Mouse (Mus musculus): ENCODE data around the gene Tbx2.
A peak's percentile ranks its signal among the peaks of the same experiment; 100 is the strongest.

Tbx2 gene

DNA sequence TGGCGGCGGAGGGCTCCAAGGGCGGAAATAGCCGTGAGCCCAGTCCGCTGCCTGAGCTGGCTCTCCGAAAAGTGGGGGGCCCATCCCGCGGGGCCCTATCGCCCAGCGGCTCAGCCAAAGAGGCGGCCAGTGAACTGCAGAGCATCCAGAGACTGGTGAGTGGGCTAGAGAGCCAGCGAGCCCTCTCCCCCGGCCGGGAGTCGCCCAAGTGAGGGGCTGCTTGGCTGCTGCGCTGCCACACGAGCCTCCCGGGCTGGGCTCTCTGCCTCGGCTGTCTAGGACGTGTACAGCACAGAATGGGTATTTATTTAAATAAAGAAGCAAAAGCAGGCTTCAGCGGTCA, 8.4 kb downstream of the Tbx2 start:
- DNase-seq = no peak

DNA sequence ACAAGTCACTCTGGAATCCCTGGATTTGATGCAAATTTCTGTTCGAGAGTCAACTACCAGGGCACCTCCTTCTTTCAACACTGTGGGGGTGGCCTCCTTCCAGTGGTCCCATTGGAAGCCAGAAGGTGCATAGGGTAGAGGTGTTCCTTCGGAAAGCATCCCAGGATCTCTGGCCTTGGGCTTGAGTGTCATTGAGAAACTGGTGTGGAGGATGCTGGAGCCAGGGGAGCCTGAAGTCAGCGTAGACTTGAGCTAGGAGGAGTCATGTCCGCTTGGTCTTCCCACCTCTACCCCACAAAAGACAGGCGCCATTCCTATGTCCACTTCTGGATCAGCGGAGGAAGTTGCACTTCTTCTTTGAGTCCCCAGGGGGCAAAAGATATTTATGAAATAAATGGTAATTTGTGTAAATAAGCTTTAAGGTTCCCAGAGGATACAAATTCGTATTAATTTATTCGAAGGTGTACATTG, 8.9 kb downstream of the Tbx2 start:
- no peak for DNase-seq

DNA sequence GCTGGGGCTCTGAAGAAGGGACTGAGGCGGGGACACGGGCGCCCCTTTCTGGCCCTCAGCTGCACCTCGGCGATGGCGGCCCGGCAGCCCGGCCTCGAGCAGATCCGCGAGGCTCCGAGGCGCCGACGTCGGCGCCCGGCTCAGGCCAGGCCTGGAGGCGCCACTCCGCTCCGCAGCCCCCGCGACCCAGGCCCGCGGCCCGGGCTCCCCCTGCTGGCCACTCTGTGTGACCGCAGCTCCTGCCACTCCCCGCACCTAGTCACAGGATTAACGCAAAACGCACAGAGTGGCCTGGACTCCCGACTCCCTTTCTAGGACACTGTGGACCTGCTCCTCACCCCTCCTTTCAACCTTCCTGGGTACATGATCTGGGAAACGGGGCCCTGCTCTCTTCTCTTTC, 9.6 kb downstream of the Tbx2 start:
- DNase-seq = peak; percentile 43

DNA sequence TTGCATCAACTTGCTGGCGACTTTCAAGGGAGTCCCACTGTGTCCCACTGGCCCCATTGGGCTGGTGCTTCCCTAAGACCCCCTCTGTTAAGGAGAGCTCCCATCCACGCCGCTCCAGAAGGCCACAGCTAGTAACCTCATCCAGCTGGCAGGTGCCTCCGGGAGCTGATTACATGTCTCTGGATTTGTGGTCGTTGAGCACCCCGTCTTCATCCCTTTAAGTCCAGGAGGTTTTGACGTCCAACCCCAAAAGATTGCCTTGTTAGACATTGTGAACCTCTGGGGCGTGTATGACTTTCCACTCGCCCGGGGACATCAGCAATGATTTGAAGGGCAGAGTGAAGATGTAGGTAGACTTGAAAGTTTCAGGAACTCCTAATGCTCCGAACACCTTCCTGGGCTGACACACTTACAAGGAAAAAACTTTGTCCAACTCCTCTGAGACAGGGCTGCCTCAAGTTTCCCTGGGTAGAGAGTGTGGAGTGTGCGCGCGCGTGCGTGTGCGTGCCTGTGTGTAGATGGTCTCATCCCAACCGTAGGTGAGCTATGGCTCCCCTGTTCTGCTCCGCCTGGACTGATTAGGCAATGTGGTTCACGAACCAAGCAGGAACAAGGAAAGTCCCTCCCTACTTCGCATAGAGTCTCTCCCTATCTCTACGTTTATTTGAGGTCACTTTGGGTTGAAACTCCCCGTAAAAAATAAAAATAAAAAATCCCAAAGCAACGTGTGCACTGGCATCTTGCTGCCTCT, 10.4 kb downstream of the Tbx2 start:
- DNase-seq = no peak

DNA sequence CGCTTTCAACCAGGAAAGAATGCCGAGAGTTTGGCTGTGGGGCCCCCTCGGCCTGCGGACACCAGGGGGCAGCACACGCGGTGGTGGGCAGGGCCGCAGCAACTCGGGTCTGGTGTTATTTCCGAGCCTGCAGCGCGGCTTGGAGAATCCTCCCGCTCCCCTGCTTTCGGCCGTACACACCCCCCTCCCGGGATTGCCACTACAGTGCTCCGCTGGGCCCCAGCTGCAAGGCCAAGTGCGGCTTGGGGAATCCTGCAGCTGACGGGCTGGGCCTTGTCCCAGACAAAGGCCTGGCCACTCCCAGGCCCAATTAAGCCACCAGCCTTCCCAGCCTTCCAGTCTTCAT, 11.0 kb downstream of the Tbx2 start:
- peak; percentile 20 for DNase-seq

DNA sequence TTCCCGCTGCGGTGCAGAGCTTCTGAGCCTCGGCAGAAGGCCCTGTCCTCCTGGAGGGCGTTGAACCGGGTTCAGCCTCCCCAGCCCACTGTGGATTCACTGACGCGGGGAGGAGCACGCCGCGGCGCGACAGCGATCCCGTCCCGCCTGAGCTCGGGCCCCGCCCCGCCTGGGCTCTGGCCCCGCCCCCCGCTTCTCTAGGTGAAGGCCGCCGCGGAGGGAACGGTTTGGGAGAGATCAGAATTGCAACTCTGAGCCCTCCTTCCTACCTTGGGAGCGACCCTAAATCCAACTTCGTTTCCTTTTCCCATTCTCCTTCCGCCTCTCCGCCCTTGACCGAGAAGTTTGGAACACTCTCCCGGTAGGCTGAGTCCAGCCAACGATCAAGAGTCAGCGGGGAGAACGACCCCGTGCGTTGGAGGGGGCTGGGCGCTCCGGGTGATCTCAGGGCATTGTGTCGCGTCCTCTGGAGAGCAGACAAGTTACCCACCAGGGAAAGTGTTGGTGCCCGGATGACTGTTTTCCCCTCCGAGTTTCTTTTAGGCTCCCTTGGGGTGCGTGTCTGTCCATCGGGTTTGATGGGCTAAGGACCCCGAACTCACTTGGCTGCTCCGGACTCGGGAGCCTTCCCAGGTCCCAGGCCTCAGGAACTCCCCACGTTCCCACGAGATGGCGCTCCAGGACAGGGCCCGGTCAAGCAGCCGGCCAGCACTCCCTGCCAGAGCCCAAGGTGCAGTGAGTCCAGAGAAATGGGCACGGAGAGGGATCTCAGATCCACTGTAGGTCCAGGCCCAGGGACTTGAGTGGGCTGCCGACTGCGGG, 12.0 kb downstream of the Tbx2 start:
- DNase-seq = peak; percentile 65

DNA sequence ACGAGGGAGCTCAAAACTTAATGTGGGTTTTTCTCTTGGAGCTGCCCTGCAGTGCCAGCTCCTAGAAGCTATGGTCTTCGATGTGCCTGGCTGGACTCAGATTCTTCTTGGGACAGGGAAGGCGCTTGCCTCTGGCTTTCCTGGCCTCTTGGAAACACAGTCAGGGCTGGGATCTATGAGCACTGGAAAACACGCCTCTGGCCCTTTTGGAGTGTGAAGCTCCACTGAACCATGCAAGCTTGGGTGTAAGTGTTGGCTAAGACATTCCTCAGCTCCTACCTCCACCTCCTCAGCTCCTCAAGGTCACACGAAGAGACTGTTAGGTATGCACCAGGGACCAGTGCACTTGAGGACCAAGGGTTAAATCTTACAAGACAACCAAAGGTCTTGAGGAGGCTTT, 12.6 kb downstream of the Tbx2 start:
- no peak for DNase-seq

DNA sequence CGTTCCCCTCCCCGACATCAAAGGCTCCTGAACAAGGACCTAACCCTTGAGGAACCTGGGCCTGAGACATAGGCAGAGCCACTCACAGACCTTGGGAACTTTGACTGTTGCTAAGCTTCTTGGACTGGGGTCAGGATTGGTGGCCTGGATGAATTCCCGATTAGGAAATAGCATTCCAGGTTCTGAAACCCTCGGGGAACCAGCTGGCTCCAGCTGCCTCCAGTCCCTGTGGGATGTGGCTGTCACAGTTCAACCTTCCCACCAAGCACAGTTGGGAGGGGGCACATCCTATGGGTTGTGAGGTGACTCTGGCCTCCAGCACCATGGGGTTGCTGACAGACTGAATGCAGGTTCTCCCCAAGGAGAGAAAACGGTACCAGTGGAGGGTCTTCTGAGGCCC, 13.6 kb downstream of the Tbx2 start:
- no peak for DNase-seq

DNA sequence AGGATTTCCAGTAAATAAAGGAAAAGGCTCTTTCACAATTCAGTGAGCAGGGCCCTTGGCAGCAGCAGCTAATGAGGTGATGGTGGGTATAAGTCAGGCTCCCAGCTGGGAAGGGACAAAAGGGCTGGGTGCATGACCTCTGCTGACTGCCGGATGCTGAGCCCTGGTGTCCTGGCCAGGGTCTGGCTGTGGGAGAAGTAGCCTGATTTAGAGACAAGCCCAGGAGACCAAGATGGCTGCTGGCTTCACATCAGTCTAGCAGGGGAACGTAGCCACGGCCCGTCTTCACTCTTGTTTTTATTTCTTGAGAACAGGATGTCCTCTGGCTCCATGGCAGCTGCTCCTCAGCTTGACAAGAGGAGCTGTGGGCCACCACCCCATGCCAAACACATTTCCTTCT, 14.2 kb downstream of the Tbx2 start:
- DNase-seq = no peak

DNA sequence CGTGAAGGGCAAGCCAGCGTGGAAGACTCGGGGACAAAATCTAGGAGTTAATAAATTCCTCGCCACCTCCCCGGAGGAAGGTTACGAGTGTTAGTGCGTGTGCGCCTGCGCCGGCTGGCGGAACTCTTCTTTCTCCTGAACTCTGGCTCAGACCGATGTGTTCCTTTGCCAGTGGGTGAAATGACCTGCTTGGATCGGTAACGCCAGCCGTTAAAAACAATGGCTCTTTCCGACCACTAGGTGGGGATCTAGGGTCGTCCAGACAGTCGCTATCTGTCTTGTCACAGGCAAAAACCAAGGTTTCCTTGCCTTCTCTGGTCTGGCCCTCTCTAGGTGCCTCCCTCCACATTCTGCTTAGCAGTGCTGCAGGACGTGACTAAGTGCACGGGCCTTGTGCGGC, 16.7 kb downstream of the Tbx2 start:
- peak; percentile 43 for DNase-seq

DNA sequence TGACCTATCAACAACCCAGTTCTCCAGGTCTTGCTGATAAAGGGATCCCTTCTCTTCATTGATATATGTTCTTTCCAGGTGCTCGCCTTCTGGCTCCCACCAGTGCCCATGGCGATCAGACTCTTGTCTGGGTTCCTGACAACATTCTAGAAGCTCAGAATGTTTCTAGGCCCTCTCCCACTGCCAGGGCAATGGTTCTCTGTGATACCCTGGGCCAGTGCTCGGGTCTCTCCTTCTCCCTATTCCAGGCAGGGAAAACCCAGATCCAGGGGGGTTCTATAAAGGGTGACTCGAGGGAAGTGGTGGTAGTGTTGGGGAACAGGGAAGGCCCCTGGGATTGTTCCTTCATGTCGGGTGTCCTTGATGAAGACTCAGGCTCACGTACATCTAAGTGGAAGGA, 17.9 kb downstream of the Tbx2 start, which contains the start of gene Gm11444:
Gene Gm11444 (minus strand): TSS at position 101 of the 400 bp plus-strand sequence.
- DNase-seq = no peak

DNA sequence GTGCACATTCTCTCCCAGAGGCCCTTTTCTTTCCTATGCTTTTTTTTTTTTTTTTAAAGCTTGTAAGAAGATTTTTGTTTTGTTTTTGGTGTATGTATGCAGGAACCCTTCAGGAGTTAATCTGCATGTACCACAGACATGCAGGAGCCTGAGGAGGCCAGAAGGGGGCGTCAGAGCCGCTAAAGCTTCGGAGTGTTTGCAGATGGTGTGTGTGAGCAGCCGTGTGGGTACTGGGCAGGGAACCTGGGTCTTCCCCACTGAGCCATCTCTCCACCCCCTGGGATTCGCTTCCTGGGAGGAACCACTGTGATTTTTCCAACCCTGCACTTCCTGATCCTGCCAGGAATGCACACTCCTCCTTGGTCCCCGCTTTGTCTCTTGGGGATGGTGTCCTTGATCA, 18.4 kb downstream of the Tbx2 start:
- no peak for DNase-seq

DNA sequence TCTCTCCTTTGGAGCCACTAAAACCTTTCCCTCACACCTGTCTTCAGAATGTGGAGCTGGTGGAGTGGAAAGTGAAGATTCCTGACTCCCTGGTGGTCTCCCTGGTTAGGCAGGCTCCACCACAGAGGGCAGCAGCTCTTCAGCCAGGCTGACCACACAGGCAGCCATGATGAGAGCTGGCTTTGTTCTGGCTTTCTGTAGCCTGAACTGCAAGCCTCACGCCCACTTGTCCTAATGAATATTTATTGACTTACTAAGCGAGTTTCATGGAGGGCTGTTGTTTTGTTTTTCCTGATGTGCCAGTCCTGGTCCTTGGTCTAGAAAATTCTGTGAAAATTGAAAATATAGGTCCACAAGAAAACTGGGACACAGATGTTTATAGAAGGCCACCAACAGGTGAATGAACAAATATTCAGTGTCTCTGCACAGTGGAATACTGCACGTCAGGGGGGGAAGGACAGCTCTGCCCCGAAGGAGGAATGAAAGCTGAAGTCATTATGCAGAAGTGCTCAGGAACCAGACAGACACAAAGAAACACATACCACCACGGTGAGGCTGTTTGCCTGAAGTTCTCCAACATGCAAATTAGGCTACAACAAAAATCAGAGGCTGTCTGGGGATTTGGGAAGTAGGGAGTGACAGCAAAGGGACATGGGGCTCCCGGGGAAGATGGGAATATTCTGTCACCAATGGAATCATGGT, 25.8 kb downstream of the Tbx2 start:
- no peak for DNase-seq

DNA sequence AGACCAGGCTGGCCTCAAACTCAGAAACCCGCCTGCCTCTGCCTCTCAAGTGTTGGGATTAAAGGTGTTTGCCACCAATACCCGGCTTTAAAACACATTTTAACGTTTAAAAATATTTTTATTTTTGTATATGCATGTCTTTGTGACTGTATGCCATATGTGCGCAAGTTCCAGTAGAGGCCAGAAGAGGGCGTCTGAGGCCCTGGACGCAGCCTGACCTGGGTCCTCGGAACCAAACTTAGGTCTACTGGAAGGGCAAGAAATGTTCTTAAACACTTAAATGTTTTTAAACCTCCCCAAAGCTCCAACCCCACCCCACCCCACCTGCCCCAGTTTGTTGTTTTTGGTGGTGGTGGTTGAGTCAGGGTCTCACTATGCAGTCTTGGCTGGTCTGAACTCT, 32.0 kb downstream of the Tbx2 start:
- DNase-seq = no peak

DNA sequence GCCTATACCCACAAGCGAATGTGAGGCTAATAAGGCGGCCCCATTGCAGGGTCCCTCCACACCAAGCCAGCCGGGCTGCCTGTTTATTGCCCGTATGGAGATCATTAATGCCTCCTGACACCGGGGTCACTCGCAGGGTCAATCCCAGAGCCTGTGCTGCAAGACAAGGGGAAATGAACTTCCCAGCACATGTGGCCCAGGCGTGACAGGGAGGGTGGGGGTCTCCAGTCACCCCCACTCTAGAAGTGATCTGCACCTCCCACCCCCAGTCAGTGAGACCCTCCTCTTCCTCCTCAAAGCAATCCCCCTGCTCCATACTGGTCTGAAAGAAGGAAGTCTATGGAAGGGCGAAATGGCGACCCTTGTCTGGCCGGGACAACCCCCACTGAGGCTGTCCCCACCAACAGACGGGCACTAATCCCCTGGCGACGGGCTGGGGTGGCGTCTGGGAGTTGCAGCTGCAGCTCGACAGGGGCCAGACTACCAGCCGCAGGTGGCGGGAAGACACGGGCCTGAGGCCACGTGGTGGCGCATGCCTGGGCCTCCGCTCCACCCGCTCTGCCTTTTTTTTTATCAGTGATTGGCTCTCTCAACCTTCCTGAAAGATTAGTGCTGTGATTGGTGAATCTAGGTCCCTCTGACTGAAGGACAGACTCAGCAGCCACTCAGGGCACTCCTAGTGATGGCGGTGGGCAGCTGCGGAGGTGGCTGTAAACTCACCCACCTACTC, 43.9 kb downstream of the Tbx2 start:
- DNase-seq = no peak

DNA sequence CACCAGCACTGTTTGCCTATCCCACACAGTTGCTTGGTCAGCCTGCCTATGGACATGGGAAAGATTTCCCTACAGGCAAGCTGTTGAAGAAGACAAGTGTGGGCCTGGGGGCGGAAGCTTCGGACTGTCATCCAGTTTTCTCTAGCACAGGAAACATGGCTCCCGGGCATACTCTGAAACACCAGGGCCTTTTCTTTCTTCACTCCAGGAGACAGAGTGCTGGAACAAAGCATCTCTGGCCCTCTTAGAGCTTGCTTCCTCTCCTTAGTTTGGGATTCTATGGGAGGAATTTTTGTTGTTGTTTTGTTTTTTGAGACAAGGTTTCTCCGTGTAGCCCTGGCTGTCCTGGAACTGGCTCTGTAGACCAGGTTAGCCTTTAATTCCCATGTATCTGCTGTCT, 52.1 kb downstream of the Tbx2 start:
- DNase-seq = no peak

DNA sequence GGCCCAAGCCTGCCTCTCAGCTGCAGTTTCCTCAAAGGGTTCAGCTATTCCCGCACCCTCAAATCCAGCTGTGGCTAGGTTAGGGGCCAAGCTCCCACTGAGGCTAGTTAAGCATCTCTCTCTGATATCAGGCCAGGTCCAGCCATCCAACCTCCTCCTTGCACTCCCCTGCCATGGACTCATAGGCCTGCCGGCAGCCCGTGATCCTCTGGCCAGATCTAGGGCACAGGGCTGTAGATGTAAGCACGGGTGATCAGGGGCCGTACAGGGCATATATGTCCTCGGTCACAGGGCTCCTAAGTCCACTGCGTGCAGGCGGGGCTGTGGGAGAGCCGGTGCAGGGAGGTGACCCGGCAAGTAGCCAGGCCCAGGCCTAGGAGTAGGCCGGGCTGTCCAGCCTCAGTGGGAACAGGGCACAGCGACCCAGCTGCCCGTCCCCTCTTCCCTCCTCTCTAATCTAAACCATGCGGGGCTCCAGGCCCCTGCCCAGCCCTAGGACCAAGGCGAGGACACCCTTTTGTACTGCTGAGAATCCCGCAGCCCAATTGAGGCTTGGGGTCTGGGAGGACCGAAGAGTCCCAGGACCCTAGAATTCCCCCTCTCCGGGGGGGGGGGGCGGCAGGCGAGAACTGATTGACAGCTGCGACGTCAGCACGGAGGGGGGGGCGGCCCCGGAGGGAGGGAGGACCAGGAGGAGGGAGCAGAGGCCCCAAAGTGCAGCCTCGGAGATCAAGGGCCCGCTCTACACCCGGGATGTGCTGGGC, 53.5 kb downstream of the Tbx2 start, which contains the start of gene Tbx4:
Gene Tbx4 (plus strand): TSS at position 758 of the 764 bp plus-strand sequence.
- no peak for DNase-seq

DNA sequence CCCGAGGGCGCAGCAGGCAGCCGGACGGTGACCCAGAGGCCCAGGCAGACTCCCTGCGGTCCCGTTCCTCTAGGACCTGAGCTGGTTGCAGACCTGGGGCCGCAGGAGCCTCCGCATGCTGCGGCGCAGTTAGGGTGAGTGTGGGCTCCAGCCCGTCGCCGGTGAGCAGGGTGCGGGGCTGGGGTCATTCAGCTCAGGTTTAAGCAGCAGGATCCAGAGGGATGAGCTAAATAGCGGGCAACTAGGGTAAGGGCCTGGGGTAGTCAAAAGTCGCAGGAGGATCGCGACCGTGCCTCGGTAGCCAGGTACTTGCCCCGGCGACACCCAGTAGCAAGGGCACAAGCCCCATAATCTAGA, 54.1 kb downstream of the Tbx2 start:
- no peak for DNase-seq

DNA sequence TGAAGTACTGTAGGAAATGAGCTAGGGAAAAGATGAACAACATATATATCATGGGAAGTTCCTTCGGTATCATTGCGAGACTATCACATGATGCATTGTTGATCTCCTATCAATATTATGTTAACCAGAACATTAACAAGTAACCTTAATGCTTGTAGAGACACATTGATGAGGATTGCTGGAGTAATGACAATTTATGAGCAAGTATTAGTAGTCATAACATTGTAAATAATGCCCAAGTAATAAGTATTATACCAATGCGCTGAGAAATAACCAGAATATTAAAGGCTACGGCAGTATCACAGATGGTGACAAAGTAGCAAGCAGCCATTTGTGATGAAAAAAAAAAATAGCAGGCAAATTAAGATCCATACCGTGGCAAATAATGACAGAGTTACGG, 54.9 kb downstream of the Tbx2 start:
- DNase-seq = no peak

DNA sequence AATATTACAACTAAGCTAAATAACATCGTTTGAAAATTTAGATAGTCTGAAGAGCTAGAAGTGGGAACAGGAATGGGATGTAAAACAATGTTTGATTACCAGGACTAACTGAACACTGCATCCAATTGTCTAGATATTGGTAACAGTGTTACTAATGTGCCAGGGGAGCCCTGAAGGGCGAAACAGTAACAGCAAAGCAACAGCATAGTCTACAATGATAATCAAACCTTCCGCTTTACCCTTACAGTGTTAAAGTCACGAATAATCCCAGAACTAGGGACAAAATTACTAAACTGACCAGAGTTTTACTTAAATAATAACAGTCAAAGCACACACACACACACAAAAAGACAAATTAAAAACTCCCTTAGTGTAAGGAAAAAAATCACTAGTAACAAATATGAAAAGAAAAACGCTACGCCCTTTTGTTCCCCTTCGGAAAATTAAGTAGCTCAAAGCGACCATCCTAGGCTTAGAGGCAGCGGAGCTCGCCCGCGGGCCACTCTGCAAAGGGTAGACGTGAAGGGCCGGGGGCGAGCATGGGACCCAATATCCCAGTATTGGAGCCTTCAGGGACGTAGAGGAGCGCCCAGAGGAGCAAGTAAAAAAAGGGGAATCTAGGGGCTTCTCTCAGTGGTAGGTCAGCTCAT, 55.6 kb downstream of the Tbx2 start:
- no peak for DNase-seq

DNA sequence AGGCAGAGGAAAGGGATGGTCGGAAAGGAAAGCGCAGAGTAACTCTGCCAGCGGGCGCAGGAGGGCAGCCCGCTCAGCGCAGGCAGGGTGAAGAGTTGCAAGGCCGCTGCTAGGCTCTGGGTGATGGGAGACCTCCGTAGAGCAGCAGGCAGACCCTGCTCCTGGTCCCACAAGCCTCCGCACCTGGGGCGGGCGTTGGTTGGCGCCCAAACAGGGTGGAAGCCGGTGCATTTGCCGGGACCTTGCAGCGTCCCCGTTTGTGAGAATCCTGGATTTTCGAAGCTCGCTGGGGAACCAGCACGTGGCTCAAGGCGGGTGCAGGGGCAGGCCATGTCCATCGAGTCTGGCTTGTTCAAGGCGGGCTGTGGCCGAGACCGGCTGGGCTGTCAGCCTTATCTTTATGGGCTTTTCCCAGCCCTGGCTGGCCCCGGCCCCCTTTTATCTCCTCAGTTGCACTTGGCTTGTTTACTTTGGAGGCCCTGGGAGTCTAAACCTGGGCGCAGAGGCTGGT, 56.2 kb downstream of the Tbx2 start:
- DNase-seq = no peak

Data from right cerebral cortex, postnatal 25 days (tissue).